Mouse (Mus musculus): Measurements from ENCODE around the gene Peak1.
A peak's percentile ranks its signal among the peaks of the same experiment; 100 is the strongest.

Peak1 gene

GRCm38 (mm10) chr9:56314326-56314725 lies 103.5 kb downstream of the Peak1 start:
- no peak for DNase-seq (ENCODE audit: low spot score)

DNA sequence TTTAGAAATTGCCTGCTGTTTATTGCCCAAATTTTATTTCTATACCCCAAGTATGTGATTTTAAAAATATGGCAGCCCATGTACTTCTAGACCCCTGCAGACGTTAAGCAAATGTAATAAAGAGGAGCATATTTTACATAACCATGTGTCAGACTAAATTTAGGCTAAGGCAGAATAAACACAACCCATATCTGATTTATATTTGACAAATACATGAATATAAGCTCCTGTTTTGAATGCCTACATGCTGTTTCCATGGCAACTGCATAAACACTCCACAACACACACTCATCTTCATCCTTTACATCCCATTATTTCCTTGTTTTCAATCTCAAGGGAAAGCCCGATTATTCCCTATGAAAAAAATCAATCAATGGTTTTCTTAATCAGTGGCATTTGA lies 108.8 kb downstream of the Peak1 start:
- DNase-seq (ENCODE audit: low spot score): no peak

DNA sequence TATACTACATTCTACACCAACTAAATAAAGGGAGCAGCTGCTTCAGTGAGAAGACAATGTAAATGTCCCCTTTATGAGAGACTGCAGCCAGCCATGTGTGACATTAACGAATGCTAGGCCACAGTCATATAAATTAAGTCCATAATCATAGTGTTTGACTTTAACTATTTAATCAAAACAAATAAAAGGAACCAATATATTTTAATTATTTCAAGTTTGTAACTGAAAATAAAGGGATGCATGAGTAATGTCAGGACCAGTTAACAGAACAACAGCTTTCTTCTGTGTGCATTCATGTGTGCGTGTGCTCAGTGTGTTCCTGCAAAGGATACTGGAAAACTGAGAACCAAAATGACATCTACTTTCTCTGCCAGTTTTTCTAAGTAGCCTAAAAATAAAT lies 113.3 kb downstream of the Peak1 start:
- no peak for DNase-seq (ENCODE audit: low spot score)

DNA sequence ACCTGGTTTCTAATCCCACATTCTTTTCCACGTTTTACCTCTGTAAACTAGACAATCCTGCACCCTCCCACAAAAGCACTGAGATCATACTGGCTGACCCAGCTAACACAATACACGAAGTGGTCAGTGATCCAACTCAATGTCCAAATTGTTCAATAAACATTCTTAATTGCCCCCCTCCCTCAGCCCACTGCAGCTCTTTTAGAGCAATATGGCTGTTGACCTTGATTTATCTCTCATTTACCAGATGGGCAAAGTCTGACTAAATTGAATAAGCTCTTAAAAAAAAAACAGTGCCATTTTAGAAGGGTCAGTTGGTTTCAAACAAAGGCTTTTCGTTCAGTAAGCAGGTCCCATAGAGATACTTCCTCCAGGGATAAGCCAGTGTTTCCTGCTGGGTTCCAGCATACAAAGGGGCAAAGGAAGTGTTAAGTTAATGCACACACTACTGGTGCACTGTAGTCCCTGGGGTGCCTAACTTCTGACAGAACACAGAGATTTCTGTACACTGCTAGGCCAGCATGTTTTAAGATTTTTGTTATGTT lies 114.9 kb downstream of the Peak1 start:
- no peak for DNase-seq (ENCODE audit: low spot score)

DNA sequence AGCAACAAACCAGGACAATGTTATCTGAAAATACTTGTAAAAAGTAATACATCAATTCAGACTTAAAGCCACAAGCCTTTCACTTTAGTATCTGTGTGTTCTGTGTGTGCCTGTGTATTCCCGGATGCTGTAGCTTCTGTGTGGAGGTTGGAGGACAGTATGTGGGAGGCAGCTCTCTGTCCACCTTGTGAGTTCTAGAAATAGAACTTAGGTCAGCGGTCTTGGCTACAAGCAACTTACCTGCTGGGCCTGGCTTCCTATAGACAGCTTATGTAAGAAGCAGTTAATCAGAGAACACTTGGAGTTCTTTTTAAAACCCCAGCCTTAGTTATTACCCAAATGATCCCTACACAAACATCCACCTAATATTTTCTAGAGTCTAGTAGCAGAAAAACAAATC lies 127.8 kb downstream of the Peak1 start:
- DNase-seq (ENCODE audit: low spot score): no peak

DNA sequence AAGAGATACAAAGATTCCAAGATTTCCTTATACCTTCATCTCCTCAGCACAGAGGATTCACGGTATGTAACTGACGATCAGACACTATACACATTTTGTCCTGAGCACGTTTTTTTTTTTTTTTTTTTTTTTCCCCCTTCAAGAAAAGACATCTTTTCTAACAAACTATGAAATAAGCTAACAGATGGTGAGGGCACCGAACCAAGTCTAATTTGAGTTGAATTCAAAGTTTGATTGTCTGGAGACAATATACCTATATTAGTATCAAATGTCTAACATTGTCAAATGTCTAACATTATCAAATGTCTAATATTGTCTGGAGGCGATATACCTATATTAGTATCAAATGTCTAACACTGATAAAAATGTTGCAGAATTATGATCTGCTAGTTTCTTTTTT lies 135.4 kb downstream of the Peak1 start:
- DNase-seq (ENCODE audit: low spot score): no peak

- DNase-seq (ENCODE audit: low spot score): no peak
Measured at GRCm38 (mm10) chr9:56273576-56273975, 144.3 kb downstream of the Peak1 start.

DNA sequence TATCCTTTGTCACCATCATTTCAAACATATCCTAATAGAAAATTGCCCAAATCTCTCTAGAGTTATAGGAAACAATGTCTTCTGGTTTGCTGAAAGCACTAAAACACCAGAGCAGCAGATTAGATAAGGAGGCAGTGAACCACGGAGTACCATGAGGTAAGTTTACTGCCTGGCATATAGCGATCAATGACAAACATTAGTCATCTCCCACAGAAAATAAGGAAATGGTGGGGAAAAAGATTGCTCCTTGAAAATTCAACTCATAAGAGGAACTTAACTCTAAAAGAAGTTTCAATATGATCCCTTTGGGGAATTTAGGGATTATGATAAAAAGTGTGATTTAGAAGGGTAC lies 145.6 kb downstream of the Peak1 start:
- DNase-seq (ENCODE audit: low spot score): no peak

DNA sequence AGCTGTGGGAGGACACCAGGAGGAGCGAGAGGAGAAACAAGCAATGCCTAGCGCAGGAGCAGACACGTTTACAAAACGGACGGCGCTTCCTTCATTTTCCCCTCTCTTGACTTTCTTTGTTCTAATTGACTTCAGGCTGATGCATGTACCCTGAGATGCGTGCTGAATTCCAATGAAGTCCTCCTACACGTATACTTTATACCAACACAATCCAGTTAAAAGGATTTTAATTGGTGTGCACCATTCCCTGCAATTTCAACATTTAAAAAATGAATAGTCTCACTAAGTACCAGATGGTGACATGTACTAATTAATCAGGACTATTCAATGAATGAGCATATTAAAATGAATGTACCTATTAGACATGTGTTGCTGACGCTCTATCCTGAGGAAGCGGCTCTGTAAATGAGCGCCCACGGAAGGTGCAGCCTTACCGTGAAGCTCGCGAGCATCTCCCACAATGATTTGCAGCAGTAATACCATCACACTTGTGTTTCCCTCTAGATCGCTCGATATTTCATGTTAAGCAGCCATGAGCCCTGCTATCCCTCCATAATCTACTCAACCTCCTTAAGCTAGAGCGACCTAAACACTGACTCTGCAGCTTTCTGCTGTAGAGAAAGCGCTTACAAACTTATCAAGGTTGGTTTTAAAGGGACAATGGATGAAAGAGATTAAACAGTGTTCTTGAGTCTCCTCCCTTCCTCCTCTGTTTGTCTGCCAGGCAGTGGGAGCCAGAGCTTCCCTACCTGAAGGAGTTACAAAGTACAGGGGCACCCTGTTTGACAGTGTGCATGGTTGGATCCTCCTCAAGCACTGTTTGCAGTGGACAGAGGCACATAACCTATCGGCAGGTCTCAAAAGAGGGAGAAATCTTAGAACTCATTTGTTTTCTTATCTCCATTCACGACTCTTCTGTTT lies 146.3 kb downstream of the Peak1 start:
- no peak for DNase-seq (ENCODE audit: low spot score)

- DNase-seq (ENCODE audit: low spot score): no peak
Measured at GRCm38 (mm10) chr9:56269101-56269500, 148.8 kb downstream of the Peak1 start.

DNA sequence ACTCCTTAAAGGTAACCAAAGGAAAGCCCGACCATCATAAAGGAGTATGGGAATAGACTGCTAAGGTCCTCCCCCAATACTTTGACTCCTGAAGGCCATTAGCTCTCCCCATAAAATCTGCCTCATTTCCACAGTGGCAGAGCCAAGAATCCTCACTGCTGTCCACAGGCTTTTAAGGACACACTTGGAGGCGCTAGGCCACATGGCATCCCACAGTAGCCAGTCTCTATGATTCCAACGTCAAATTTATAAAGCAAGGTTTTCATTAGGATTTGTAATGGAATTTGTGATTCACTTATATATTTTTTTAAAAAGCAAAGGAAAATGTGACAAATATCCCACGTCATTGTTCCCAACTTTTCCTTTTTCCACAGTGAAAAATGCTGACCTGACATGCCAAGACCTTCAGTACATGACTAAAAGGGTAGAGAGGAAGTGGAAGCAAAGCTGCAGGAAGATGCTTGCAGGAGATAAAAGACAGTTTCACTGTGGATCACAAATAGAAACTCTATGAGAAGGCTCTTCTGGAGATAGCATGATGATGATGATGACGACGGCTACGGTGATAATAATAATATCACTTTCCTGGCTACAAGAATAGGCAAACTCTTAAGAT lies 151.6 kb downstream of the Peak1 start:
- no peak for DNase-seq (ENCODE audit: low spot score)

DNA sequence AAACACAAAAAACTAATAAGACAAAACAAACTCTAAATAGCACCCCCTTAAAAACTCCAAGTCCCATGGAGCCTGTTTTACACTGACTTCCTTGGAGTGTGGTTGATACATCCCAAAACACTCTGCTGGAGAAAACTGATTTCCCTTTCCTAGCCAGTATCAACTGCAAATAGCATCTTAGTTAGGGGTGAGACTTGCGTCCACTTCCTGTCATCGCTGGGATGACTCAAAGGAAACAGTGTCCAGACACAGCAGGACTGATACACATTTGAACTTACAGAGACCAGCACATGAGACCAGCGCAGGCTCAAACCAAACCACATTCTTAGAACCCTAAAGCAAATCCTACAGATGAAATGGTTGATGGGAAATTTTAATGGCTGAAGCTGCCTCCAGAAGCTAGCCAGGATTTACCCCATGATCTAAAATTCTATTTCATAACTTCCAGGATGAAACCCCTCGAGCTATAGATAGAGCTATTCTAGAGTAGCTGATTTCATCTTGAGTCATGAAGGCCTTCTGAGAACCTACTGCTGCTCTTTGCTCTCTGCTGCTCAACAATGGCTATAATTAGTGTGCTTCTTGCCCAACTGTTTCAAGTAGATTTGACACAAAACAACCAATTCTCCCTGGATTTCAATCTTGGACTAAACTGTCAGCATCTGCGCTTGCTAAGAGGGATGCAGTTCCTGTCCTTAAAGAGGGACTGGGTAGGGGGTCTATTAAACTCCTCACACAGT lies 152.2 kb downstream of the Peak1 start:
- no peak for DNase-seq (ENCODE audit: low spot score)

GRCm38 (mm10) chr9:56265022-56265360 lies 152.9 kb downstream of the Peak1 start:
- DNase-seq (ENCODE audit: low spot score): no peak

GRCm38 (mm10) chr9:56264308-56265021 lies 153.4 kb downstream of the Peak1 start:
- no peak for DNase-seq (ENCODE audit: low spot score)

DNA sequence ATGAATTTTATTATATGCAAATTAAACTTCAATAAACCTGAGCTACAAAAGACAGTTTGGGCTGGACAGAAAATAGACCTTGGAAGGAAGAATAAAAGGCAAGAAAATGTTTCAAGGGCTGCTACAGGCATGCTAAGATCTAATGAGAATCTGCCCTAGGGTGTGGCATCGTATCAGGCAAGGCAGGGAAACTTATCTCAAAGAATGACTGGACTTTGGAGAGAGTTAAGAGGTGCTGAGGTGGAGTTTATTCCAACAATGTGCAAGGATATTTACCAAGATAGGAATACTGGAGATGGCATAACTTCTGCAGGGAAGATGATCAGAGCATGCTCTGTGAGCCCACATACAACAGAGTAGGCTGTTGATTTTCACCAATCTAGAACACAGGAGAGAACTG lies 154.8 kb downstream of the Peak1 start:
- DNase-seq (ENCODE audit: low spot score): no peak

DNA sequence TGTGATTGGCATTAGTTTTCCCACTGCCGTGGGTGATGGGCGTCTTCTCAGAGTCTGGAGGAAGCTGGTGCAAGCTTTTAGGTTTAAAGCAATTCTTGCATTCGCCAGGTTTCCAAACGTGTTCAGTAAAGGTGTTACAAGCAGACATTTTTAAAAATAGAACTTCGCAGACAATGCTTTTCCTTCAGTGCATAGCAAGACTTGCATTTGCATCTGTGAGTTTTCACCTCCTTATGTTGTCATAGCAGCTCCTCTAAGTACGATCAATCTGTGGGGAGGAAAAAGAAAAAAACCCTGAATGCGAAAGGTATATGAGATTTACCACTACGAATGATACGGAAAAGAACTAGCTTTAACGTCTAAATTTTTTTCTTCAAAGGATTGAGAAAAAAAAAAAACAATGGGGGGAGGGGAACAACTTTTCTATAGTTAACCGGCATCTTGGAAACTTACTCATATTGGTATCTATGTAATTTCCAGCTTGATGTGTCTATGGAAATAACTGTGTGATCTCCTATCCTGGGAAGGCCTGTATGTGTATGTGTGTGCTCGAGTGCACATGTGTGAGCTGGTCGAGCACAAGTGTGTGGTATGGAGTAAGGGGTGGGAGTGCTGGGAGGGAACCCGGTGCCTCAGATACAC lies 157.3 kb downstream of the Peak1 start:
- no peak for DNase-seq (ENCODE audit: low spot score)

GRCm38 (mm10) chr9:56259790-56260494 lies 157.9 kb downstream of the Peak1 start:
- DNase-seq (ENCODE audit: low spot score): peak; percentile 15

GRCm38 (mm10) chr9:56258261-56258790 lies 159.5 kb downstream of the Peak1 start:
- DNase-seq (ENCODE audit: low spot score): no peak

DNA sequence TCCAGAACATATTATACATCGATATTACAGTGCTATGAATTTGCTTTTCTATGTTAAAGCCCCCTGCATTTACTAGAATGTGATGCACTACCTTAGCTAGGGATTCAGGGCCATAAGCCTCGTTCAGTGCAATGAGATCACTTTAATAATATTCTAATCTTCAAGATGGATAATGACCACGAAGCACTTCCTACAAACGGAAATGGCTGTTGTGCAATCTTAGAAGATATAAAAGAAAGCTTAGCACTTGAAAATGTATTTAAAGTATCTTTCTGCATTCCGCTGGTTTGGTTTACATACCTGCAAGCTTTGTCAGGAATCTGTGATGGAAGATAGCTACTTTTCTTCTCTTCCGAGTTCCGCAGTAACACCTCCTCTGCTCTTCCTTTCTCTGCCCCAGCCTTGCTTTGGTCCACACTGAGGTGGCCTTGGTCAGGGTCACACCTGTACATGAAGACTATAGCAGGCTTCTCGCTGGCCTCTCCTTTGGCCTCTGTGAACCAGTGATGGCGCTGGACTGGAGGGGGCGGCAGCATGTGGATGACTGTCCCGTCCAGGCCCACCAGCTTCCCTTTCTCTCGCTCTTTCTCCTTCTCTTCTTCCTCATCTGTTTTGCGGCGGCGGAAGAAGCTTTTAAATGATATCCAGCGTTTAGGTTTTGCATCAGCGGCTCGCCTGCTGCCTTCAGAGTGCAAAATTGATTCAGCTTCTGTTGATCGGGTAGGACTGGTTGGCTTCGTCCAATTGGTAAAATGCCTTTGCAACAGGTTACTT lies 160.5 kb downstream of the Peak1 start:
- no peak for DNase-seq (ENCODE audit: low spot score)
